Mouse (Mus musculus) brain, embryonic 14.5 days (tissue): ENCODE results near the gene Ptgdr2.

Experiments
- CTCF ChIP-seq: fragments of 200-500 bp; IDR thresholded peaks from 2 replicates; pipeline ENCODE4 v1.5.1; 2012; ENCODE audit warnings: inconsistent platforms, mild to moderate bottlenecking, moderate library complexity, borderline replicate concordance; ENCODE audit not compliant: insufficient read depth, insufficient read length; ENCODE audit errors: extremely low read depth
- POLR2A ChIP-seq: fragments of 200-500 bp; IDR thresholded peaks from 2 replicates; pipeline ENCODE4 v1.6.1; 2012; ENCODE audit warnings: mild to moderate bottlenecking, inconsistent platforms, borderline replicate concordance; ENCODE audit not compliant: poor library complexity, insufficient read depth, insufficient read length, severe bottlenecking; ENCODE audit errors: extremely low read depth

- TF ChIP-seq CTCF (no peak), POLR2A (no peak)
Observed at GRCm38 (mm10) chr19:10926123-10926621, 10.8 kb upstream of the Ptgdr2 start.
